ENCODE assay signal across 8 mouse cellular contexts in genomic region chr19:37018411-37018810, GRCm38 (mm10).
DNase-seq lines count a peak whose midpoint lies in the region; ATAC-seq lines count a peak whose summit lies in the region.

No protein-coding gene starts in this region.

- no peak overlapping the region for H3K27ac ChIP-seq in brown adipose tissue, adult 24 weeks (replicated peaks; ENCODE audit: low read depth, low read length)
- no peak overlapping the region for H3K27ac ChIP-seq in liver, embryonic 15.5 days (replicated peaks)

- peak overlapping the region; percentile 23 for H3K9ac ChIP-seq in liver, embryonic 15.5 days

- peak; percentile 85 for ATAC-seq in liver, embryonic 15.5 days (ENCODE audit: insufficient read depth)

- peak overlapping the region; percentile 55 for H3K4me3 ChIP-seq in brown adipose tissue, adult 24 weeks (ENCODE audit: insufficient read depth, low read depth, low read length)
- H3K4me3 ChIP-seq in liver, embryonic 15.5 days (replicated peaks) = peak overlapping the region; percentile 59

- H3K4me2 ChIP-seq in liver, embryonic 15.5 days = peak overlapping the region; percentile 85

- peaks cover 14% of the 10 kb centered on the region for H3K36me3 ChIP-seq in liver, embryonic 15.5 days (replicated peaks)

- DNase-seq in cerebellum, postnatal 4 days (ENCODE audit: low spot score in 2 of 2) = peak; percentile 35 to 62
- no peak for DNase-seq in cerebellum, adult 11 months
- DNase-seq in forelimb bud, embryonic 11.5 days (ENCODE audit: low read depth, low spot score) = peak; percentile 78
- peak; percentile 25 for DNase-seq in kidney, adult 11 months
- peak; percentile 79 for DNase-seq in neural tube, embryonic 10.5 days (ENCODE audit: extremely low spot score, low spot score)
- peak; percentile 4 to 9 for DNase-seq in thymus, adult 18-20 months

- peaks cover 10% of the 10 kb centered on the region for H3K4me1 ChIP-seq in brown adipose tissue, adult 24 weeks (ENCODE audit: control insufficient read depth, insufficient read depth, insufficient read length, low read length)
- H3K4me1 ChIP-seq in liver, embryonic 15.5 days (replicated peaks) = peaks cover 12% of the 10 kb centered on the region

- 3% methylated on average over 26 of the region's 26 CpGs for WGBS in liver, embryonic 15.5 days (ENCODE audit: insufficient replicate concordance)

- no peaks in the 10 kb centered on the region for H3K9me3 ChIP-seq in liver, embryonic 15.5 days (replicated peaks)

- H3K27me3 ChIP-seq in liver, embryonic 15.5 days = no peaks in the 10 kb centered on the region
